In genomic region chr11:78916410-78916809, GRCm38 (mm10) we compare ENCODE assay signal across 29 mouse cellular contexts. TPM values are rescaled to one million over a fixed set of nuclear protein-coding genes. Genes with fewer than 3 reads are reported as not detected.
DNase-seq lines count a peak whose midpoint lies in the region; ATAC-seq and TF ChIP-seq lines count a peak whose summit lies in the region.
"Had no signal": no experiment of that assay in that cellular context is flagged by ENCODE, and none has a peak within 500 bp of the region (broad histone marks: within the 10 kb centered on the region; RNA-seq: fewer than 3 reads in every experiment).

No protein-coding gene starts in this region.

- no peaks in the 10 kb centered on the region for H3K9me3 ChIP-seq in hindbrain, embryonic 12.5 days (replicated peaks)
- H3K9me3 ChIP-seq in embryonic facial prominence, embryonic 10.5 days = no peaks in the 10 kb centered on the region
- H3K9me3 ChIP-seq: heart, embryonic 12.5 days; hindbrain, embryonic 15.5 days; kidney, embryonic 15.5 days; limb, embryonic 10.5 days; limb, embryonic 15.5 days; liver, embryonic 13.5 days; megakaryocyte, embryonic 14.5 days; midbrain, embryonic 13.5 days; neural tube, embryonic 13.5 days had no signal

- no peak overlapping the region for H3K27ac ChIP-seq in hindbrain, embryonic 12.5 days
- H3K27ac ChIP-seq in embryonic facial prominence, embryonic 10.5 days (replicated peaks) = no peak overlapping the region
- H3K27ac ChIP-seq: gastrocnemius, adult 2 months; heart, adult 2 months; hindbrain, embryonic 15.5 days; kidney, embryonic 15.5 days; limb, embryonic 10.5 days; limb, embryonic 15.5 days; liver, embryonic 13.5 days; midbrain, embryonic 13.5 days; neural tube, embryonic 13.5 days had no signal

- H3K4me1 ChIP-seq in hindbrain, embryonic 12.5 days = no peaks in the 10 kb centered on the region
- H3K4me1 ChIP-seq in embryonic facial prominence, embryonic 10.5 days = peaks cover 3% of the 10 kb centered on the region; the same call in 1 of the 2 replicates
- H3K4me1 ChIP-seq: heart, embryonic 12.5 days; hindbrain, embryonic 15.5 days; kidney, embryonic 15.5 days; limb, embryonic 10.5 days; liver, embryonic 13.5 days; midbrain, embryonic 13.5 days; neural tube, embryonic 13.5 days had no signal

- H3K4me2 ChIP-seq in hindbrain, embryonic 12.5 days (replicated peaks) = no peak overlapping the region
- H3K4me2 ChIP-seq: heart, embryonic 12.5 days; hindbrain, embryonic 15.5 days; kidney, embryonic 15.5 days; limb, embryonic 15.5 days; liver, embryonic 13.5 days; midbrain, embryonic 13.5 days; neural tube, embryonic 13.5 days had no signal

- no peaks in the 10 kb centered on the region for H3K79me2 ChIP-seq in C2C12 (ENCODE audit: control insufficient read depth, insufficient read depth)

- WGBS in hindbrain, embryonic 12.5 days = 93% methylated on average over 1 of the region's 1 CpGs
- WGBS in embryonic facial prominence, embryonic 10.5 days = 69% methylated on average over 1 of the region's 1 CpGs

- H3ac ChIP-seq in C2C12 (ENCODE audit: control insufficient read depth, insufficient read length, low read depth) = no peak overlapping the region

- DNase-seq in MN1 (ENCODE audit: low spot score) = peak; percentile 16
- no peak for DNase-seq in embryonic facial prominence, embryonic 10.5 days (ENCODE audit: low spot score)
- DNase-seq in left cerebral cortex, postnatal 36 days (ENCODE audit: low spot score in 2 of 2) = no peak
- DNase-seq: cerebellum, adult 9-10 months; gastrocnemius, adult 2 months; gastrocnemius, postnatal 36 days; heart, adult 2 months; kidney, adult 18-20 months; kidney, postnatal 36 days; layer of hippocampus, postnatal 36 days; liver, embryonic 13.5 days; lung, adult 18-20 months; lung, postnatal 10 days had no signal

- no peaks in the 10 kb centered on the region for H3K79me3 ChIP-seq in C2C12 (ENCODE audit: low read depth)

- ATAC-seq in common myeloid progenitor, adult 5-6 weeks (replicated peaks; ENCODE audit: low read depth, poor library complexity, severe bottlenecking) = 0 out of 2 replicates have a peak, but pooled peaks have one; percentile 40
- ATAC-seq in neutrophil, adult 5-6 weeks (ENCODE audit: extremely low read depth, insufficient number of reproducible peaks, low FRiP score, poor library complexity, severe bottlenecking) = peak; percentile 23; the same call in 1 of the 2 replicates
- no peak for ATAC-seq in hindbrain, embryonic 12.5 days (ENCODE audit: low FRiP score)
- ATAC-seq: forebrain, embryonic 16.5 days; midbrain, embryonic 13.5 days; Patski had no signal

- H3K27me3 ChIP-seq in C2C12 (ENCODE audit: control insufficient read depth, insufficient read depth, insufficient read length) = peaks cover 4% of the 10 kb centered on the region
- H3K27me3 ChIP-seq in hindbrain, embryonic 12.5 days = no peaks in the 10 kb centered on the region
- peaks cover 9% of the 10 kb centered on the region; the same call in 1 of the 2 replicates for H3K27me3 ChIP-seq in embryonic facial prominence, embryonic 10.5 days (replicated peaks; ENCODE audit: low read depth, poor library complexity, severe bottlenecking)
- H3K27me3 ChIP-seq: hindbrain, embryonic 15.5 days; midbrain, embryonic 13.5 days; Patski had no signal

- intact Hi-C loops in left cerebral cortex, postnatal 36 days (cut with DNase I) = no loop called here

- H3K9ac ChIP-seq in hindbrain, embryonic 12.5 days = no peak overlapping the region
- H3K9ac ChIP-seq: heart, embryonic 12.5 days; hindbrain, embryonic 15.5 days; kidney, embryonic 15.5 days; limb, embryonic 15.5 days; liver, embryonic 13.5 days; midbrain, embryonic 13.5 days; neural tube, embryonic 13.5 days had no signal

- H3K4me3 ChIP-seq in C2C12 (ENCODE audit: insufficient read depth, poor library complexity, severe bottlenecking) = no peak overlapping the region
- no peak overlapping the region for H3K4me3 ChIP-seq in hindbrain, embryonic 12.5 days
- no peak overlapping the region for H3K4me3 ChIP-seq in embryonic facial prominence, embryonic 10.5 days
- H3K4me3 ChIP-seq: erythroblast, embryonic 14.5 days; gastrocnemius, adult 2 months; heart, adult 2 months; heart, embryonic 12.5 days; hindbrain, embryonic 15.5 days; kidney, embryonic 15.5 days; limb, embryonic 10.5 days; limb, embryonic 15.5 days; liver, embryonic 13.5 days; midbrain, embryonic 13.5 days; neural tube, embryonic 13.5 days had no signal

- TF ChIP-seq CTCF in C2C12 (IDR thresholded peaks at IDR 0.05; ENCODE audit: control insufficient read depth, insufficient read depth, insufficient read length) = no peak

- no peaks in the 10 kb centered on the region for H3K36me3 ChIP-seq in C2C12 (ENCODE audit: control insufficient read depth, insufficient read depth)
- no peaks in the 10 kb centered on the region for H3K36me3 ChIP-seq in hindbrain, embryonic 12.5 days
- no peaks in the 10 kb centered on the region for H3K36me3 ChIP-seq in embryonic facial prominence, embryonic 10.5 days (replicated peaks)
- H3K36me3 ChIP-seq: heart, embryonic 12.5 days; hindbrain, embryonic 15.5 days; kidney, embryonic 15.5 days; limb, embryonic 10.5 days; limb, embryonic 15.5 days; liver, embryonic 13.5 days; midbrain, embryonic 13.5 days; neural tube, embryonic 13.5 days had no signal

TF ChIP-seq in C2C12, 6 proteins besides CTCF, POLR2A, EP300 and RAD21:
- TF ChIP-seq FOSL1 (IDR thresholded peaks at IDR 0.05; ENCODE audit: insufficient read depth, low read length, poor library complexity, severe bottlenecking) = no peak
- peak; percentile 17 for TF ChIP-seq CEBPB (IDR thresholded peaks at IDR 0.05; ENCODE audit: low read depth)
- TF ChIP-seq MYOD1 (IDR thresholded peaks at IDR 0.05; ENCODE audit: control insufficient read depth, insufficient read length, low read depth) = no peak
- TF ChIP-seq USF1 (IDR thresholded peaks at IDR 0.05; ENCODE audit: low read depth) = peak; percentile 14

RNA-seq across cellular contexts. Expression of gene Nos2, which starts 4.2 kb away (rescaled TPM):
- 0.02 TPM for polyA plus RNA-seq in C2C12 (2012; fragmentation: generic; extraction: Trizol)
- total RNA-seq in common myeloid progenitor, adult 5-6 weeks (2017) = not detected in 2 replicates
- not detected in 2 replicates for total RNA-seq in neutrophil, adult 5-6 weeks (2017)
- polyA plus RNA-seq in hindbrain, embryonic 12.5 days (2016; fragmentation: Nextera tagmentation; extraction: Ambion mirVana) = 1.4 and 1.7 TPM in 2 replicates
- polyA plus RNA-seq in embryonic facial prominence, embryonic 10.5 days (2016; fragmentation: Nextera tagmentation; extraction: Ambion mirVana) = 0.77 and 1.3 TPM in 2 replicates
- total RNA-seq in left cerebral cortex, postnatal 36 days (2021) = under 1 TPM; 0.18 to 0.20 TPM
- total RNA-seq: hematopoietic stem cell, adult 5-6 weeks had no signal
- polyA plus RNA-seq: erythroblast, embryonic 14.5 days had no signal
